Mouse (Mus musculus): ENCODE data around the gene Gm21627. TPM values are rescaled to one million over a fixed set of nuclear protein-coding genes. Genes with fewer than 3 reads are reported as not detected.
"Not testable (repeated sequence)": the region's sequence is repeated elsewhere in the genome, so short reads cannot be mapped to it uniquely, and the experiment has no call there.

Gm21627 gene
- not detected in 2 replicates for polyA plus RNA-seq (2012; rRNA removed)

GRCm38 (mm10) chrY:63228127-63228526 is at the start of gene Gm21627:
Gene Gm21627, plus strand, starts transcription at chrY:63228427.
- not testable (repeated sequence) for H3K4me1 ChIP-seq (ENCODE audit: control insufficient read depth, insufficient read depth, low read length); H3K4me3 ChIP-seq (replicated peaks; ENCODE audit: extremely low read depth, low read depth, low read length); DNase-seq
- WGBS: no CpG with 5 or more reads among the region's 6 CpGs

Measured in lung, adult 2 months (tissue).